Mouse (Mus musculus) ovary, postnatal 36 days (tissue): ENCODE results near the gene Tmprss13.
A peak's percentile ranks its signal among the peaks of the same experiment; 100 is the strongest.

Experiments
- DNase-seq: peaks from one replicate; pipeline ENCODE4 v3.0.0; 2022; ENCODE audit warnings: low spot score, mixed read lengths

The Tmprss13 gene

DNA sequence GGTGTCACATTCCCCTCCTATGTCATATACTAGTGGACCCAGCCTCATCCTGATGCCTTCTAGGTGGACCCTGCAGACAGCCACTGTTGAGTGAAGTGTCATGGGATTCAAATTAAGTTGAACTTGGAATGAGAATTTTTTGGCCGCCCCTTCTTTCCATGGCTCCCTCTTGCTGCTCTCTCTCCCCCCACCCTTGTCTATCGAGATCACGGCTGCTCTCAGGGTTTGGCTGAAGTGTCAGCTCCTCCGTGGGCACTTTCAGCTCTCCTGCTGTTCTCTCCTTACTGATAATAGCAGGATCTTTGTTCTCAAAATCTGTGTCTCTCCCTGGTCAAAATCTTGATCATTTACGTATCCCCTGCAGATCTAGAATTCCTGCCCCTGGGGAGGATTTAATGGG, 63.9 kb downstream of the Tmprss13 start:
- no peak for DNase-seq

GRCm38 (mm10) chr9:45383883-45384282, 65.0 kb downstream of the Tmprss13 start:
- DNase-seq = no peak

GRCm38 (mm10) chr9:45386698-45387097, 67.8 kb downstream of the Tmprss13 start:
- DNase-seq = no peak

- DNase-seq = peak; percentile 82
These were observed 69.6 kb downstream of the Tmprss13 start for GRCm38 (mm10) chr9:45388385-45388994.

DNA sequence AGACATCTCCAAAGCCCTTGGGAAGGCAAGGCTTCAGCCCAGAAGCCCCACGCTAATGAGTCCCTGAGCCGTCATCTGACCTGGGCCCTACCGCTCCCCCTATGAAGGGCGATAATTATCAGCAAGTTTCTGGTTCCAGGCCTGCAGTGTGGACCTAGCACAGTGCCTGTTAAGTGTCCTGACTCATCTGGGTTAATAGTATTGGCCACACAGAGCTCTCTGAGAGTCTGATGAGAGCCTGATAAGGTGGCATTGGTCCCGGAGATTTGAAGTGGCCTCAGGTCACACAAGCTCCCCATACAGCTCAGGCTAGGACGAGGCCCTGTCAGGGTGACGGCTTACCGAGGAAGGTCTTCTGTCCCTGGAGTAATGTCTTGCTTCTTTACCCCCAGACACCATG, 70.7 kb downstream of the Tmprss13 start:
- DNase-seq = no peak

DNA sequence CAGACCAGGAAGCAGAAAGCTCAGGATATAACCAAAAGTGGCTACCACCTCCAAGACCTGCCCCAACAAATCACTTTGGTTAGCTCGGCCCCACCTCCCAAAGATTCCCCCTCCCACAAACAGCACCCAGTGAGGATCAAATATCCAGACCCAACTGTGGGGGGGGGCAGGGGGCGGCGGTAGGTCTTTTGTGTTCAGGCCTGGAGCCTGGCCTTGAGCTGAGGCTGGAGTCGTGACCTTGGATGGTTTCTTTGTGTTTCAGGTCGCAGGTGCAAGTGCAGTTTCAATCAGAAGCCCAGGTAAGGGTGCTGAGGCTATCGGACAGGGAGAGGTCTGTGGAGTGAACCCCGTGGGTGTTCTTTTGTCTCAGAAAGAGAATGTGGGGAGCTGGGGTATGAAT, 72.4 kb downstream of the Tmprss13 start:
- DNase-seq = no peak

GRCm38 (mm10) chr9:45395218-45395617, 76.3 kb downstream of the Tmprss13 start:
- no peak for DNase-seq

DNA sequence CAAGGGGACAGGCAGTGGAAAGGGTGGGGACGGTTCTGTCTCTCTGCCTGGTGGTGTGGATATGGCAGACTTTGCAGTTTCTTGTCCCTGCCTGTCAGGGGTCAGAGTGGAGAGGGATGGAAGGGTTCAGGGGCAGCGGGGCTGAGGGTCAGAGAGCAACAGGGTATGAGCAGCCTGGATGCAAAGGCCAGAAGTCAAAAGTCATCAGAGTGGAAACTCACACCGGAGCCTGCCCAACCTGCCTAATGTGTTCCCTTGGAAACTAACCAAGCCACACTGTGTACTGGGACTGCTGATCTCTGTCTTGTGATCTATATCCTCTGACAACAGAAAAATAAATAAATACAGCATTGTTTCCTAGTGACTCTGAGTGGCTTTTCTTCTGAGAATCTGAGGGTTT, 76.9 kb downstream of the Tmprss13 start:
- DNase-seq = no peak
